Mouse (Mus musculus) brain, embryonic 18.5 days (tissue): ENCODE results near the gene Inha.
A peak's percentile ranks its signal among the peaks of the same experiment; 100 is the strongest.

ENCODE experiments used
- DNase-seq: peaks from one replicate; pipeline ENCODE4 v3.0.0-alpha.2; 2012; ENCODE audit warnings: low read depth, low spot score

The Inha gene

GRCm38 (mm10) chr1:75507006-75507405 is at the start of gene Inha:
Inha (plus strand) TSS chr1:75507077.
- no peak for DNase-seq

- no peak for DNase-seq
Measured at GRCm38 (mm10) chr1:75457710-75458024, 49.2 kb upstream of the Inha start.

- DNase-seq = no peak
Measured at GRCm38 (mm10) chr1:75458025-75458788, 48.7 kb upstream of the Inha start.

- DNase-seq = no peak
Measured at GRCm38 (mm10) chr1:75458789-75459684, 47.8 kb upstream of the Inha start.

GRCm38 (mm10) chr1:75460297-75460696 is 46.6 kb upstream of the Inha start:
- DNase-seq = no peak

DNA sequence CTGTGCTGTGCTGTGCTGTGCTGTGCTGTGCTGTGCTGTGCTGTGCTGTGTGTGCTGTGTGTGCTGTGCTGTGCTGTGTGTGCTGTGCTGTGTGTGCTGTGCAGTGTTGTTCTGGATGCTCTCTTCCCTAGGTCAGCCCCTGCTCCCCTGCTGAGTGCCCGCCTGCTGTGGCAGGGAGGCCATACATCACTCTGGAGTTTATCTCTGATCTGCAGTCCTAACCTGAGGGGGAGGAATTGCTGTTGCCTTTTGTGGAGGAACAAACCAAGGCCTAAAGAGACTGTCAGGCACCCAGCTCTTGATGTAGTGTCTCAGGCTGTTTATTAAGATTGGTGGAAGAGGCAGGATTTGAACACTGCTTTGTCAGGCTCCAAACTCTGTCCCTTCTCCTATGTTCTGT is 44.2 kb upstream of the Inha start:
- DNase-seq = no peak

- DNase-seq = no peak
Measured at GRCm38 (mm10) chr1:75463652-75464204, 43.1 kb upstream of the Inha start.

DNA sequence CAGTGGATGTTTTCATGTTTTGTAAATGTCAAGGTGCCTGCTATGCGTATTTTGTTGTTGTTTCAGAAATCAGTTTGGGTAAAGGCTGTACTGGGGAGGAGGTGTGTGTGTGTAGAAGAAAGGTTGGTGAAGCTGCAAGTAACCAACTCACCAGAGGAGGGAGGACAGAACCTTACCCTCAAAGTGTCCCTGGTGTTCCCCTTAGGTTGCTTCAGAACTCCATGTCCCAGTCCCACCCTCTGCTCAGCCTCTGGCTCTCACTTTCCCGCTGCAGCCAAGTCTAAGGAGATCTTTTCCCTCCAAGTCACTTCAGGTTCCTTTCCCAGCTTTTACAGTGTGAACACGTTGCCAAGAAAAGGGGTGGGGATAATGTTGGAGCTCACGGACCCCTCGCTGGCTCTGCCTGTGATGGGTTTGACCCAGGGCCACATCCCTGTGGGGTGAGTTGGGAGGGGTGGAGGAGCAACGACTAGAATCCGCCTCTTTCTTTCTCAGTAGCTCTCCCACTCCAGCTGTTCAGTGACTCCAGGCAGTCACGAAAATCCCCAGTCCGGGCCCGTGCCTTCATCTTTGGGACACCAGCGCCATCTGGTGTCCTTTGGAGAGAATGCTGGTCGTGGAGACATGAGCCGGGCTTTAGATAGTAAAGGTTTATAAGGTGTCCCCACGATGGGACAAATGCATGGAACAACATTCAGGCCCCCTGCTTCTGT is 39.5 kb upstream of the Inha start:
- DNase-seq = no peak

DNA sequence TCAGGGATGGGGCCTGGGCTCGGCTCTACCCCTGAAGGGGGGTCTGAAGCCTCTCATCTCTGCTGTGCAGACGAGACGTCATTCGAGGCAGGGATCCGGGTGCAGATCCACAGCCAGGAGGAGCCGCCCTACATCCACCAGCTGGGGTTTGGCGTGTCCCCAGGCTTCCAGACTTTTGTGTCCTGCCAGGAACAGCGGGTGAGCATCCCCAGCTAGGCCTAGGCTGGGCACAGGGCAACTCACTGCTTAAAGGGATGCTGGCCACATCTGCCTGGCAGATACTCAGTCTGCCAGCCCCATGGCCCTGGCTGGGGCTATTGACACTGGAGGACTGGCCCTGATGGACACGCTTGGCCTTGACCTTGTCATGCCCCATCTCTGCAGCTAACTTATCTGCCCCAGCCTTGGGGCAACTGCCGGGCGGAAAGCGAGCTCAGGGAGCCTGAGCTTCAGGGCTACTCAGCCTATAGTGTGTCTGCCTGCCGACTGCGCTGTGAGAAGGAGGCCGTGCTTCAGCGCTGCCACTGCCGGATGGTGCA is 37.5 kb upstream of the Inha start:
- DNase-seq = no peak

GRCm38 (mm10) chr1:75476441-75476840 is 30.4 kb upstream of the Inha start:
- DNase-seq = no peak

GRCm38 (mm10) chr1:75477264-75477965 is 29.5 kb upstream of the Inha start:
- DNase-seq = no peak

- DNase-seq = no peak
Measured at GRCm38 (mm10) chr1:75477966-75478290, 28.9 kb upstream of the Inha start.

DNA sequence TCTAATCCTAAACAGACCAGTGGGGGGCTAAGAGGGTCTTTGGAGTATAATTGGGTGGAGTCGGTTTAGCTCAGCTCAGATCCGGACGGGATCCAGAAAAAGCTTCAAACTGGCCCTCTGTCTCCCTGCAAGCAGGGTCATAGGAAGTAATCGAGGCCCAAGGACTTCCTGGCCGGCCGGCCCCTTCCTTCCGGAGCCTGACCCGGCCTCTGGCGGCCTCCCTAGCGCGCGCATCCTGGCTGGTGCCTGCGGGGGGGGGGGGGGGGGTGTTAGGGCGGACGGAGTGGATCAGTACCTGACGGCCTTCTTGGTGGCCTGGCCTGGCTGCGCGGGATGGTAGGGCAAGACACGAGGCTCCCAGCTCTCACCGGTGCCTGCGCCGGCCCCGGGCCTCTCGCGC is 28.4 kb upstream of the Inha start:
- DNase-seq = no peak

DNA sequence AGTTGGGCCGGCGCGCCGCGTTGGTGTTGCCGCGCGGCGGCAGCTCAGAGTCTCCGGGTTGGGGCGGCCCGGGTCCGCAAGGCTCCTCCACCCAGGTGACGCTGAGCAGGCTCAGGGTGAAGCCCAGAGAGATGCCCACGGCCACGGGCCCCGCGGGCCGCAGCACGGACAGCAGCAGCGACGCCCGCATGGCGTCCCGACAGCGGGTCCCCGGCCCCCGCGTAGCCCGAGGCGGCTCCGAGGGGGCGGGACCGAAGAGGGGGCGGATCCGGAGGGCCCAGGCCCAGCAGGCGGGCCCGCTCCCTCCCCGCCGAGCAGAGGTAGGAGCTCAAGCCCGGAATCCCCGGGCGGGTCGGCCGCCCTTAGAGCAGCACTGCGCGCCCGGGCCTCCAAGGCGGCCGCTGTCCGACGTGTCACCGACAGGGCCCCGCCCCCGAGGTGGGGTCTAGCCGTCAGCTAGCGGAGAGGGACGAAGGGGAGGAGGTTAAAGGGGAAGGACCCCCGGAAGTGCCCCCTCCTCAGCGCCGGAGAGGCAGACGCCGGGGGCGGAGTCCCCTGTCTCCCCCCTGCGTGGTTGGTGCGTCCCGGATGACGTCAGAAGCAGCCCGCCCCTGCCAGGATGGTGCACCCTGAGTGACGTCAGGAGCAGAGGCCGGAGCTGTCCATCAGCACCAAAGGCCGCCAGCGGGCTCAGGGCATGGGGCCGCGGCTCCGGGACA is 27.8 kb upstream of the Inha start, which contains the start of the genes Chpf and Tmem198:
TSS of gene Chpf (minus strand) at position 392 of the 719 bp plus-strand sequence.
TSS of gene Tmem198 (plus strand) at position 617 of the 719 bp plus-strand sequence.
- DNase-seq = peak; percentile 93

- no peak for DNase-seq
Measured at GRCm38 (mm10) chr1:75479635-75479989, 27.3 kb upstream of the Inha start.

GRCm38 (mm10) chr1:75480036-75480435 is 26.8 kb upstream of the Inha start:
- DNase-seq = no peak

DNA sequence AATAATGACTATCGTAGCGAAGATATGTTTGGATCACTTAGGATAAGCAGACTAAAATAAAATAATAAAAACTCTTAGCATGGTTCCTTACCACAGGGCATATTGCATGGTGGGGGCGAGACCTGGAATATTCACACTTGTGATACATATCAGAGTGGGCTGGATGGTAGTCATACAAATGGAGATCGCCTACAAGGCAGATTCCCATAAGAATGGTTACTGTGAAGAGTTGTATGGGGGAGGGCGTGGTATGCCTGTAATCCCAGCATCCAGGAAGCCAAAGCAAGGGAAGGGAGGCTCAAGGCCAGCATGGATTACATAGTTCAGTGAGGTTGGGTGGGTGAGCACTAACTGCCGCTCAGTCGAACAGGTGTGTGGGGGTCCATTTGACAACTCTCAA is 26.1 kb upstream of the Inha start:
- DNase-seq = no peak

- DNase-seq = no peak
Measured at GRCm38 (mm10) chr1:75486561-75486960, 20.3 kb upstream of the Inha start.

- DNase-seq = no peak
Measured at GRCm38 (mm10) chr1:75487040-75487404, 19.9 kb upstream of the Inha start.

DNA sequence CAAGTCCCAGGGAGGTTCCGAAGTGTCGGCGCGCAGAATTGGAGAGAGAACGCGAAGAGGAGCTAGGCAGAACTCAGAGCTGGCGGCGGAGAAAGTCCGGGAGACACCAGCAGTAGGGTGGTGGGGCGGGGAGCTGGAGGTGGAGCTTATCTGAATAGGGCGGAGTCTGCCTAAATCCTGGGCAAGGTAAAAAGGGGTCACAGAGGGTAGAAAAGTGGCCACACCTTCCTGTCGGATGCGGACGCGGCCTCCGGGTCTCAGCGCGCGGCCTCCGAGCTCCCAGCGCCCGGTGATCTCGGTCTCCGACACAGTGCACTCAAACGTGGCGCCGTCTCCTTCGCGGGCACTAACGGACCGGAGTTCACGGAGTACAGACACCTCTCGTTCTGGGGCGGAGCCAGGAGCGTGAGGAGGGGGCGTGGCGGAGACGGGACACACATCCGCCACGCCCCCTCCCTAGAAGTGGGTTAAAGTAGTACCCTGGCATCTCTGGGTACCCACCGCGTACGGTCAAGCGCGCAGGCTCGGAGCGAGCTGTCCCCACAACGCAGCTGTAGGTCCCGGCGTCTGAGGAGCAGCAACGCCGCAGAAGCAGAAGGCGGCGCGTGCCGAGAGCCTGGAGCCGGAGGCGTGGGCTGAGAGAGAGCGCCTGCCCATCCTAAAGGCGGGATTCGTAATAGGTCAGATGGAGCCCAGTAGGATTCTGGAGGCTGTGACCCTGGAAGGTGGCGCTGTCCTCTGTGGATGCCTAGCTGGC is 19.3 kb upstream of the Inha start:
- no peak for DNase-seq
